Mouse (Mus musculus) c-Kit-positive CD71-negative TER-119-negative erythroid progenitor cells, embryonic 14.5 days (primary cell): Measurements from ENCODE around the gene Ccdc113.
"Not testable (repeated sequence)": the region's sequence is repeated elsewhere in the genome, so short reads cannot be mapped to it uniquely, and the experiment has no call there.

Source experiments
- DNase-seq: peaks from one replicate; pipeline ENCODE4 v3.0.0-alpha.2; 2013; ENCODE audit warnings: low read depth

Gene Ccdc113

GRCm38 (mm10) chr8:95602168-95602567 lies 68.3 kb downstream of the Ccdc113 start:
- no peak for DNase-seq

DNA sequence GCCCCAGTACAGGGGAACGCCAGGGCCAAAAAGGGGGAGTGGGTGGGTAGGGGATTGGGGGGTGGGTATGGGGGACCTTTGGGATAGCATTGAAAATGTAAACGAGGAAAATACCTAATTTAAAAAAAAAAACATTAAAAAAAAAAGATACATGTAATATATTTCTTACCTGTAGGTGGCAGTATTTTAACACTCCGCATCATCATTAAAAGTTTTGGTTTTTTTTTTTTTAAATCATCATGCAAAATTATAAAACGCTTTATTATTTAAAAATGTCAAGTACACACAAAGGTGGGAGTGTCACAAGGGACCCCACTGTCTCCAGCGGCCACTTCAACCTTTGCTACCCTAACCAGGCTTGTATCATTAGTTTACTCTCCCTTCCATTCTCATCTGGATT lies 72.6 kb downstream of the Ccdc113 start:
- DNase-seq, result not testable (repeated sequence)

DNA sequence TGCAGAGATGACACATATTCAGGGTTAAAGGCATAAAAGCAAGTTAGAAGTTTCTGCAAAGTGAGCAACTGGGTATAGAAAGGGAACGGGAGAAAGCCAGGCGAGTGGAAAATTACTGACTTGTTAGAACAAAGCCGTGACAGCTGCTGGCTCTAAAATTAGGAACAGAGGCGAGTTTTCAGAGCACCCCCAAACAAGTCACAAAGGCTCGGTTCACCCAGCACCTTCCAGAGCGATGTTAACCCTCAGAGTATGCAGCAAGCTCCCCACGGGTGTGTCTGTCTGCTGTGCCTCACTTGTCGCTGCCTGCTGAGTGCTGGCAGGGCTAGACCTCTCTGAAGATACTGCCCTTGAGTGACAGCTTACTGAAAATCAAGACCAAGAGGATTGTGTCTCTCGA lies 73.3 kb downstream of the Ccdc113 start:
- no peak for DNase-seq
